Mouse (Mus musculus) embryonic facial prominence, embryonic 13.5 days (tissue): ENCODE results near the gene Tecpr1. TPM values are rescaled to one million over a fixed set of nuclear protein-coding genes. Genes with fewer than 3 reads are reported as not detected.

Experiments used
- ATAC-seq: fragments of 200-750 bp; cut with Nextera tagmentation; 2 replicates; pipeline ENCODE4 v1.8.0; 2017; ENCODE audit warnings: low read depth; ENCODE audit not compliant: insufficient number of reproducible peaks, insufficient read depth, low FRiP score, low TSS enrichment
- H3K27ac ChIP-seq: fragments of 300-500 bp; sonication (generic); 2 replicates; pipeline ENCODE4 v1.5.1; 2015; ENCODE audit warnings: moderate library complexity, mild to moderate bottlenecking, inconsistent platforms
- H3K27me3 ChIP-seq: fragments of 300-500 bp; sonication (generic); 2 replicates; pipeline ENCODE4 v1.6.1; 2015; ENCODE audit warnings: mild to moderate bottlenecking, inconsistent platforms
- H3K36me3 ChIP-seq: fragments of 300-500 bp; sonication (generic); 2 replicates; pipeline ENCODE4 v1.6.1; 2015; ENCODE audit warnings: mild to moderate bottlenecking, inconsistent platforms
- H3K4me1 ChIP-seq: fragments of 300-500 bp; sonication (generic); 2 replicates; pipeline ENCODE4 v1.6.1; 2015; ENCODE audit warnings: inconsistent platforms
- H3K4me2 ChIP-seq: fragments of 300-500 bp; sonication (generic); 2 replicates; pipeline ENCODE4 v1.6.1; 2015; ENCODE audit warnings: moderate library complexity, mild to moderate bottlenecking, inconsistent platforms
- H3K4me3 ChIP-seq: fragments of 300-500 bp; sonication (generic); 2 replicates; pipeline ENCODE4 v1.5.1; 2015; ENCODE audit warnings: mild to moderate bottlenecking, inconsistent platforms
- H3K9ac ChIP-seq: fragments of 300-500 bp; sonication (generic); 2 replicates; pipeline ENCODE4 v1.6.1; 2015; ENCODE audit warnings: mild to moderate bottlenecking, inconsistent platforms
- H3K9me3 ChIP-seq: fragments of 300-500 bp; sonication (generic); 2 replicates; pipeline ENCODE4 v1.6.1; 2016; ENCODE audit warnings: inconsistent platforms
- WGBS: fragments of 180-500 bp; shearing (Covaris S2); methylation state at CpG from one replicate; pipeline ENCODE4 v1.1.7; 2015; ENCODE audit warnings: mixed read lengths; 5-methylcytosine and 5-hydroxymethylcytosine counted together
- polyA plus RNA-seq: library from polyadenylated mRNA; unstranded; fragments of >200 nt; fragmentation: Nextera tagmentation; extraction: Ambion mirVana; gene quantifications from 2 replicates; pipeline ENCODE4 v1.2.1, GENCODE M21; 2015

The Tecpr1 gene
- polyA plus RNA-seq = 23.0 and 26.1 TPM in 2 replicates

GRCm38 (mm10) chr5:144223503-144223862 is at the start of gene Tecpr1:
Gene Tecpr1, minus strand, starts transcription at chr5:144223615.
- under 1% methylated on average over 35 of the region's 37 CpGs for WGBS
- Histone ChIP-seq H3K9ac (peak within 1 kb of the TSS; percentile 85), H3K4me3 (peak within 1 kb of the TSS; percentile 78), H3K9me3 (no peaks in the 10 kb centered on the region), H3K27ac (peak within 1 kb of the TSS; percentile 78), H3K4me2 (peak within 1 kb of the TSS; percentile 80), H3K36me3 (no peaks in the 10 kb centered on the region), H3K4me1 (peaks cover 20% of the 10 kb centered on the region), H3K27me3 (no peaks in the 10 kb centered on the region)
- ATAC-seq = peak; percentile 90

DNA sequence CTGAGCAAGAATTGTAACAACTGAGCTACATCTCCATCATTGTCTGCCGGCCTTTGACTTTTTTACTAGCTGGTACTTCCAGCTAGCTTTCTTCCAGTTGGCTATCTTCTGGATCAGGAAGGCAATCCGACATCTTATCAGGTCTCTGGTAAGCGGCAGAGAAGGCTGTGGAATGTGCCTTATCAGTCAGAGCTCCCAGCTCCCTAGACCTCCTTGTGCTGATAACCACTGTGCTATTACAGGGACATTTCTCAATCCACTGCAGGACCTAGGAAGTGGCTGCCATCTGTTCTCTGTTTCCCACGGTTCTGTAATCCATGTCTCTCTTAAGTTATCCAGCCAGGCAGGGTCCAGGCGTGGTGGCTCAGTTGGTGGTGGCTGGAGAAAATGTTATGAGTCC is 48.4 kb upstream of the Tecpr1 start:
- Histone ChIP-seq H3K9me3 (no peaks in the 10 kb centered on the region), H3K9ac (no peak overlapping the region), H3K4me1 (no peaks in the 10 kb centered on the region), H3K4me3 (no peak overlapping the region), H3K36me3 (peaks cover 30% of the 10 kb centered on the region), H3K27ac (no peak overlapping the region), H3K4me2 (no peak overlapping the region), H3K27me3 (no peaks in the 10 kb centered on the region)
- 66% methylated on average over 5 of the region's 5 CpGs for WGBS
- no peak for ATAC-seq

DNA sequence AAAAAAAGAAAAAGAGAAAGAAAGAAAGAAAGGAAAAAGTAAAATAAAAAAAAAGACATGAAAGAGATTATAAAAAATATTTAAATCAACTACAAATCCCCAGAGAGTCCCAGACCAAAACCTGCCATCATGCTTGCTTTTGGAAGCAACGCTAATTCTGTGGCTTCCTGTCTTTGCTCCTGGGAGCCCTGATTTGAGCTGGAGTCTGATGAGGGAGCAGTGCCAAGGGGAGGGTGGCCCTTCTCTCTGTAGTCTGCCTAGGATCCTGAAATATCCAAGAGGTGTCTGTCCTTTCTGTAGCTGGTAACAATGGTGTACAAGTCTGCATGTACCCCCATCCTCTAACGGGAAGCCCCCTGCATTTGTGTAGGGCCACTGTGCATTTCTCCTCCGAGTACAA is 47.7 kb upstream of the Tecpr1 start:
- ATAC-seq = no peak
- H3K27me3 ChIP-seq = no peaks in the 10 kb centered on the region
- WGBS = 75% methylated on average over 3 of the region's 3 CpGs

GRCm38 (mm10) chr5:144270420-144270819 is 47.0 kb upstream of the Tecpr1 start:
- peaks cover 40% of the 10 kb centered on the region for H3K36me3 ChIP-seq
- H3K9me3 ChIP-seq = no peaks in the 10 kb centered on the region
- WGBS = 95% methylated on average over 8 of the region's 8 CpGs
- no peak overlapping the region for H3K4me2 ChIP-seq
- no peak overlapping the region for H3K9ac ChIP-seq
- H3K4me1 ChIP-seq = no peaks in the 10 kb centered on the region
- H3K4me3 ChIP-seq = no peak overlapping the region
- H3K27me3 ChIP-seq = no peaks in the 10 kb centered on the region
- ATAC-seq = no peak
- H3K27ac ChIP-seq = no peak overlapping the region

More for the DNA sequence above, 47.7 kb upstream of the Tecpr1 start:
- Histone ChIP-seq H3K4me1 (no peaks in the 10 kb centered on the region), H3K36me3 (peaks cover 35% of the 10 kb centered on the region), H3K9me3 (no peaks in the 10 kb centered on the region), H3K27ac (no peak overlapping the region), H3K4me3 (no peak overlapping the region), H3K4me2 (no peak overlapping the region), H3K9ac (no peak overlapping the region)

- Histone ChIP-seq H3K27ac (no peak overlapping the region), H3K27me3 (no peaks in the 10 kb centered on the region), H3K36me3 (peaks cover 43% of the 10 kb centered on the region), H3K9me3 (no peaks in the 10 kb centered on the region), H3K9ac (no peak overlapping the region), H3K4me1 (no peaks in the 10 kb centered on the region), H3K4me3 (no peak overlapping the region), H3K4me2 (no peak overlapping the region)
- no peak for ATAC-seq
- 90% methylated on average over 7 of the region's 7 CpGs for WGBS
Observed at GRCm38 (mm10) chr5:144269926-144270325, 46.5 kb upstream of the Tecpr1 start.

DNA sequence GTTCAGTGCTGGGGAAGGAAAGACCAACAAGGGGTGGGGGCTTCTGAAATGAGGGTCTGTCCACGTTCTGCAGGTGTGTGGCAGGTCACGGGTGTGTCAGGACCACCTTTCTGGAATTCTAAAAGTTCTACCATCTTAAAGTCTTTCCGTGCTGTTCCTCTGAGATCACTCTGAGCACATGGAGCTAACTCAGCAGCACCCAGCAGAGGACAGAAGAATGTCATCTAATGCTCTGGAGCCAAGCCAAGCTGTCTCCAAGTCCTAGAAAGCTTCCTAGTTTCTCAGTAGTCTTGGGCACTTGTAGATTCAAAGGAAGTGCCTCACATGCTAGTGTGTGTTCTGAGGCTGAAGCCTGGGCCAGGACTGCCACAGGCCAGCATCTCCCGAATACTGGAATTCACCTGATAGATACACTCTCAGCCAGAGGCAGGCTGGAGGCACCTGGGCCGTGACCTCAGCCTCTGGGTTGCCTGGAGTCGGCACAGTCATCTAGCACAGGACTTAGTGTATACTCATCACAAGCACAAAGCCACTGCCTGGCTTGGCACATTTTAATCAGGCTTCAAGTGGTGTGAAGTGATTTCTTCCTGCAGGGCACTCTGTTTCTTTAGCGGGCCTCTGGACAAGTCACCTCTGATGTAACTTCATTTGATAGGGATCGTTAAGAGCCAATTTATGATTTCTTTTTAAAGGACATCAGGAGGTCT is 44.3 kb upstream of the Tecpr1 start:
- Histone ChIP-seq H3K4me1 (peaks cover 8% of the 10 kb centered on the region), H3K9ac (no peak overlapping the region), H3K4me2 (no peak overlapping the region), H3K4me3 (no peak overlapping the region), H3K27ac (no peak overlapping the region), H3K36me3 (peaks cover 56% of the 10 kb centered on the region), H3K9me3 (no peaks in the 10 kb centered on the region), H3K27me3 (no peaks in the 10 kb centered on the region)
- ATAC-seq = no peak
- 77% methylated on average over 8 of the region's 8 CpGs for WGBS

GRCm38 (mm10) chr5:144263496-144263895 is 40.1 kb upstream of the Tecpr1 start:
- WGBS = 82% methylated on average over 13 of the region's 13 CpGs
- Histone ChIP-seq H3K9me3 (no peaks in the 10 kb centered on the region), H3K27ac (no peak overlapping the region), H3K4me3 (no peak overlapping the region), H3K27me3 (no peaks in the 10 kb centered on the region), H3K36me3 (peaks cover 59% of the 10 kb centered on the region), H3K4me2 (no peak overlapping the region), H3K4me1 (peaks cover 41% of the 10 kb centered on the region), H3K9ac (no peak overlapping the region)
- ATAC-seq = no peak

DNA sequence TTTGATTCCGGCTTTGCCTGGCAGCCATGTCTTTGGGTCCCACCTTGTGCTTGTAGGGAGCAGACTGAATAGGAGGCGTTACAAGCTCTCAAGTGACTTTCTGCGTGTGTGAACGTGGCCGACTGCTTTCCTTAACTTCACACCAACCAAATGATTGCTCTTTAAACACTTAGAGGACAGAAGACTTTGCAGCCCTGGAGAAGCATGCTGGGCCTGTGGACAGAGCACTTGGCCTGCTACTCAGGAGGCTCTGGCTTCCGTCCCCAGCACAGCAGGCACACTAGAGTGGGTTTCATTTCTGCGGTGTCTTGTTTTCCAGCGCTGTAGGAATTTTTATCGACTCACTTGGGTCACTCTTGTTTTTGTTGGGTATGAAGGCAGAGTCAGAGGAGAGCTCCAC is 39.7 kb upstream of the Tecpr1 start:
- Histone ChIP-seq H3K9me3 (no peaks in the 10 kb centered on the region), H3K27ac (no peak overlapping the region), H3K4me1 (peaks cover 46% of the 10 kb centered on the region), H3K36me3 (peaks cover 55% of the 10 kb centered on the region), H3K4me3 (no peak overlapping the region), H3K9ac (no peak overlapping the region), H3K4me2 (no peak overlapping the region), H3K27me3 (no peaks in the 10 kb centered on the region)
- 75% methylated on average over 9 of the region's 9 CpGs for WGBS
- no peak for ATAC-seq

DNA sequence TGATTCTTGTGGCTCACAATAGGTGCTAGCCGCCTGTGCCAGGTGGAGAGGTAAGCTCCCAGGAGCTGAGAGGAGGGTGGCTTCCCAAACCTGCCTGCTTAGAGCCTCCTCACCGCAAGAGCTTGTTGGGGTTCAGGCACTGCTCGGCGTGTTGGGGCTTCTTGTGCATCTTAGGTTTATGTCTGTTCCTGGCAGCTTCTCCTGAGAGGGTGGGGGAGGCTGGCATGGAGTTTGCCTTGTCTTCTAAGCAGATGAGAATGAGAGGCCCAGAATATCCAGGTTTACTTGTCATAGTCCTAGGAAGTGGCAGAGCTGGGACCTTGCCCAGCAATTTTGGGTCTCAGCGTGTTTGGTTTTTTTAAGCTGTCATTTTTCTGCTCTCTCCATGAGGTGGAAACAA is 38.4 kb upstream of the Tecpr1 start:
- Histone ChIP-seq H3K9ac (no peak overlapping the region), H3K4me2 (no peak overlapping the region), H3K27me3 (no peaks in the 10 kb centered on the region), H3K36me3 (peaks cover 45% of the 10 kb centered on the region), H3K27ac (no peak overlapping the region), H3K4me1 (peaks cover 58% of the 10 kb centered on the region), H3K9me3 (no peaks in the 10 kb centered on the region), H3K4me3 (no peak overlapping the region)
- 87% methylated on average over 5 of the region's 5 CpGs for WGBS
- no peak for ATAC-seq

- Histone ChIP-seq H3K27me3 (no peaks in the 10 kb centered on the region), H3K4me3 (no peak overlapping the region), H3K4me2 (no peak overlapping the region), H3K4me1 (peaks cover 62% of the 10 kb centered on the region), H3K36me3 (peaks cover 40% of the 10 kb centered on the region), H3K9me3 (no peaks in the 10 kb centered on the region), H3K9ac (no peak overlapping the region), H3K27ac (no peak overlapping the region)
- ATAC-seq = no peak
- 77% methylated on average over 9 of the region's 9 CpGs for WGBS
Observed at GRCm38 (mm10) chr5:144261309-144261708, 37.9 kb upstream of the Tecpr1 start.

- H3K27me3 ChIP-seq = no peaks in the 10 kb centered on the region
- no peak overlapping the region for H3K4me2 ChIP-seq
- H3K9ac ChIP-seq = no peak overlapping the region
- H3K9me3 ChIP-seq = no peaks in the 10 kb centered on the region
- no peak for ATAC-seq
- 72% methylated on average over 8 of the region's 8 CpGs for WGBS
- H3K27ac ChIP-seq = no peak overlapping the region
- H3K4me3 ChIP-seq = no peak overlapping the region
- H3K4me1 ChIP-seq = peaks cover 62% of the 10 kb centered on the region
- peaks cover 33% of the 10 kb centered on the region for H3K36me3 ChIP-seq
Observed at GRCm38 (mm10) chr5:144260464-144260863, 37.0 kb upstream of the Tecpr1 start.

DNA sequence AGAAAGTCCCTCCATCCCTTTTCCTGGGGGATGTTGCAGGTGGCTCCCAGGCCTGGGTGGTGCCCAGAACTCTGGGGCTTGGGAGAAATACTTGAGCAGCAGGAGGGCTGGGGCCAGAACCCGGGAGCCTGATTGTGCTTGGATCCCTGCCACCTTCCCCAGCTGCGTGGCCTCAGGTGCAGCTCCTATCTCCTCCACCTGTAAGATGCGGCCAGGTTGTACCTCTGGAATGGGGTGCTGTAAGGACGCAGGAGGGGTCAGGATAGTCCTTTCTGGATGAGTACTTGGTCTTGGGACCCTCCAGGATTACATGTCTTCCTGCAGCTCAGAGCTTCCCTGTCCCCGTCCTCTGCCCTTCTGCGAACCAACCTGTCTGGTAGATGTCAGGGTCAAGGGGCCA is 35.8 kb upstream of the Tecpr1 start:
- Histone ChIP-seq H3K9me3 (no peaks in the 10 kb centered on the region), H3K27me3 (no peaks in the 10 kb centered on the region), H3K4me3 (no peak overlapping the region), H3K27ac (no peak overlapping the region), H3K4me1 (peaks cover 66% of the 10 kb centered on the region), H3K36me3 (peaks cover 23% of the 10 kb centered on the region), H3K9ac (no peak overlapping the region), H3K4me2 (peak overlapping the region; percentile 77; the same call in 1 of the 2 replicates)
- ATAC-seq = no peak
- 67% methylated on average over 6 of the region's 6 CpGs for WGBS
